Mouse (Mus musculus) ES-E14 (cell line): Measurements from ENCODE around the gene Kdm4a. TPM values are rescaled to one million over a fixed set of nuclear protein-coding genes. Genes with fewer than 3 reads are reported as not detected.

ENCODE experiments used
- DNase-seq: peaks from one replicate; pipeline ENCODE4 v3.0.0-alpha.2; 2013; ENCODE audit warnings: low read depth, low spot score
- H3K27ac ChIP-seq: 2 replicates; pipeline ENCODE4 v1.5.1; 2012; ENCODE audit warnings: low read depth, mild to moderate bottlenecking, low read length, moderate library complexity, mixed read lengths; ENCODE audit not compliant: poor library complexity, insufficient read depth, severe bottlenecking
- H3K36me3 ChIP-seq: 2 replicates; pipeline ENCODE4 v1.6.1; 2012; ENCODE audit warnings: mild to moderate bottlenecking, low read length, moderate library complexity, mixed read lengths; ENCODE audit not compliant: control insufficient read depth, poor library complexity, insufficient read depth, severe bottlenecking
- H3K4me1 ChIP-seq, 2 experiments: fragments of 150-350 bp in 1 of 2; sonication (generic) in 1 of 2; 2 replicates each; pipeline ENCODE4 v1.6.1; 2012; ENCODE audit warnings: low read length in 2 of 2, mild to moderate bottlenecking in 1 of 2, mixed read lengths in 1 of 2; ENCODE audit not compliant: control insufficient read depth in 2 of 2, insufficient read depth in 2 of 2, poor library complexity in 1 of 2
- H3K4me3 ChIP-seq, 2 experiments: fragments of 150-350 bp in 1 of 2; sonication (generic) in 1 of 2; 2 replicates each; pipeline ENCODE4 v1.5.1; 2012; ENCODE audit warnings: low read length in 2 of 2, low read depth in 1 of 2, mild to moderate bottlenecking in 1 of 2, mixed read lengths in 1 of 2; ENCODE audit not compliant: insufficient read depth in 1 of 2, poor library complexity in 1 of 2, severe bottlenecking in 1 of 2
- H3K9ac ChIP-seq: 2 replicates; pipeline ENCODE4 v1.6.1; 2012; ENCODE audit warnings: low read depth, mild to moderate bottlenecking, low read length, mixed read lengths; ENCODE audit not compliant: poor library complexity, insufficient read depth, severe bottlenecking
- H3K9me3 ChIP-seq: fragments of 150-350 bp; sonication (generic); 2 replicates; pipeline ENCODE4 v1.6.1; 2012; ENCODE audit warnings: low read depth, mild to moderate bottlenecking, low read length; ENCODE audit not compliant: control insufficient read depth, insufficient read depth
- CHD2 ChIP-seq: IDR thresholded peaks from 2 replicates; pipeline ENCODE4 v1.6.1; 2014; ENCODE audit warnings: mild to moderate bottlenecking, low read depth, low read length, inconsistent platforms
- HCFC1 ChIP-seq: IDR thresholded peaks from 2 replicates; pipeline ENCODE4 v1.6.1; 2012; ENCODE audit warnings: low read length, inconsistent platforms, borderline replicate concordance; ENCODE audit not compliant: insufficient read depth
- MAFK ChIP-seq: IDR thresholded peaks from 2 replicates; pipeline ENCODE4 v1.6.1; 2014; ENCODE audit warnings: mild to moderate bottlenecking, low read depth, low read length, inconsistent platforms; ENCODE audit not compliant: insufficient read depth
- ZC3H11A ChIP-seq: IDR thresholded peaks from 2 replicates; pipeline ENCODE4 v1.6.1; 2012; ENCODE audit warnings: low read depth, mild to moderate bottlenecking, inconsistent platforms, low read length, borderline replicate concordance
- ZNF384 ChIP-seq: IDR thresholded peaks from 2 replicates; pipeline ENCODE4 v1.6.1; 2012; ENCODE audit warnings: low read depth, low read length, inconsistent platforms
- in situ Hi-C, 2 experiments: fragments of 600-800 bp; cut with MboI; formaldehyde crosslinking; loops; one replicate each; pipeline ENCODE4 v1.15.1; 2025; ENCODE audit warnings: low sequenced_read_pairs in 2 of 2, inconsistent platforms in 1 of 2; ENCODE audit not compliant: unreplicated experiment in 2 of 2
- total RNA-seq: library from RNA; depleted of rRNA; stranded (reverse); fragments of 300-350 nt; gene quantifications from 2 replicates; pipeline ENCODE4 v1.2.3, GENCODE M21; 2012

The Kdm4a gene
- total RNA-seq, 1 experiment, result 50.2 TPM

- Histone ChIP-seq H3K4me1 (no peaks in the 10 kb centered on the region), H3K9ac (no peak overlapping the region), H3K4me3 (no peak overlapping the region), H3K9me3 (no peaks in the 10 kb centered on the region), H3K36me3 (peaks cover 49% of the 10 kb centered on the region), H3K27ac (no peak overlapping the region)
- in situ Hi-C loops, result no loop called here
- DNase-seq, result no peak
- no peak for TF ChIP-seq ZC3H11A
- TF ChIP-seq HCFC1, result no peak
- no peak for TF ChIP-seq CHD2
- TF ChIP-seq ZNF384, result no peak
- no peak for TF ChIP-seq MAFK
Observed at GRCm38 (mm10) chr4:118152020-118152785, 27.6 kb downstream of the Kdm4a start.

- Histone ChIP-seq H3K4me1 (no peaks in the 10 kb centered on the region), H3K9ac (no peak overlapping the region), H3K4me3 (no peak overlapping the region), H3K36me3 (peaks cover 55% of the 10 kb centered on the region), H3K27ac (no peak overlapping the region), H3K9me3 (no peaks in the 10 kb centered on the region)
- TF ChIP-seq ZNF384 (no peak), CHD2 (no peak), ZC3H11A (no peak), HCFC1 (no peak), MAFK (no peak)
- DNase-seq, result no peak
- in situ Hi-C loops, result no loop called here
Observed at GRCm38 (mm10) chr4:118150804-118151203, 29.0 kb downstream of the Kdm4a start.

GRCm38 (mm10) chr4:118149956-118150680 is 29.7 kb downstream of the Kdm4a start:
- Histone ChIP-seq H3K9me3 (no peaks in the 10 kb centered on the region), H3K27ac (no peak overlapping the region), H3K36me3 (peaks cover 52% of the 10 kb centered on the region), H3K4me3 (no peak overlapping the region), H3K9ac (no peak overlapping the region), H3K4me1 (no peaks in the 10 kb centered on the region)
- in situ Hi-C loops, result no loop called here
- TF ChIP-seq ZNF384 (no peak), ZC3H11A (no peak), MAFK (no peak), HCFC1 (no peak), CHD2 (no peak)
- no peak for DNase-seq

GRCm38 (mm10) chr4:118149055-118149576 is 30.7 kb downstream of the Kdm4a start:
- Histone ChIP-seq H3K4me1 (no peaks in the 10 kb centered on the region), H3K4me3 (no peak overlapping the region), H3K9me3 (no peaks in the 10 kb centered on the region), H3K36me3 (peaks cover 61% of the 10 kb centered on the region), H3K9ac (no peak overlapping the region), H3K27ac (no peak overlapping the region)
- no peak for TF ChIP-seq ZC3H11A
- in situ Hi-C loops, result no loop called here
- no peak for DNase-seq
